Mouse (Mus musculus): ENCODE measurements around the gene L3mbtl2. TPM values are rescaled to one million over a fixed set of nuclear protein-coding genes. Genes with fewer than 3 reads are reported as not detected.
"Not testable (repeated sequence)": the region's sequence is repeated elsewhere in the genome, so short reads cannot be mapped to it uniquely, and the experiment has no call there.

The L3mbtl2 gene
- polyA plus RNA-seq, 1 experiment: 14.7 TPM

- Histone ChIP-seq H3K27ac (ENCODE audit: insufficient read depth, low read depth, low read length) (no peak overlapping the region), H3K4me3 (ENCODE audit: insufficient read depth, low read depth, low read length) (no peak overlapping the region), H3K36me3 (ENCODE audit: control insufficient read depth, insufficient read depth, low read length) (no peaks in the 10 kb centered on the region), H3K4me1 (ENCODE audit: control insufficient read depth, insufficient read depth, low read length) (peaks cover 11% of the 10 kb centered on the region), H3K27me3 (replicated peaks; ENCODE audit: control insufficient read depth, insufficient read depth, low read length) (no peaks in the 10 kb centered on the region)
- peak; percentile 61 for TF ChIP-seq CTCF (conservative IDR thresholded peaks at IDR 0.05; ENCODE audit: insufficient read depth, insufficient read length, low read depth, low read length)
- TF ChIP-seq POLR2A (IDR thresholded peaks at IDR 0.05; ENCODE audit: low read depth, low read length): no peak
- WGBS: 42% methylated on average over 3 of the region's 3 CpGs
- DNase-seq: peak; percentile 39
These were observed 34.2 kb downstream of the L3mbtl2 start for GRCm38 (mm10) chr15:81697847-81698246.

GRCm38 (mm10) chr15:81698532-81698931, 34.8 kb downstream of the L3mbtl2 start:
- H3K4me1 ChIP-seq (ENCODE audit: control insufficient read depth, insufficient read depth, low read length): peaks cover 10% of the 10 kb centered on the region; the same call in 1 of the 2 replicates
- no peak overlapping the region for H3K27ac ChIP-seq (ENCODE audit: insufficient read depth, low read depth, low read length)
- no peaks in the 10 kb centered on the region for H3K27me3 ChIP-seq (replicated peaks; ENCODE audit: control insufficient read depth, insufficient read depth, low read length)
- TF ChIP-seq POLR2A (IDR thresholded peaks at IDR 0.05; ENCODE audit: low read depth, low read length) (no peak), CTCF (conservative IDR thresholded peaks at IDR 0.05; ENCODE audit: insufficient read depth, insufficient read length, low read depth, low read length) (no peak)
- WGBS: 66% methylated on average over 2 of the region's 2 CpGs
- H3K4me3 ChIP-seq (ENCODE audit: insufficient read depth, low read depth, low read length): no peak overlapping the region
- DNase-seq: no peak
- no peaks in the 10 kb centered on the region for H3K36me3 ChIP-seq (ENCODE audit: control insufficient read depth, insufficient read depth, low read length)

DNA sequence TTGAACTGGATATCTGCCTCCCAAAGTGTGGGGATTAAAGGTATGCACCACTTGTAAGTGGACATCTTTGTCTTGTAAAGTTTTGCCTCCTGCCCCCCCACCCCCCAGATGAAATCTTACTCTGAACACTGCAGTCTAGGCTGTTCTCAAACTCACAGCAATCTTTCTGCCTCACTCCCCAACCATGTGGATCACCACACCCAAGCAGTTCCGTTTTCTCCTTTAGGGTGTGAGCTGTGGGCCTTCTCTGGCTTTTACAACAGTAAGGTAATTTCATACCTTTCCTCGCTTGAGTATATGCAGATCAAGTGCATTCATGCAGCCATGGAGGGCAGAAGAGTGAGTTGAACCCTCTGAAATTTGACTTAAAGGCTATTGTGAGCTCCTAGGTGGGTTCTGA, 36.5 kb downstream of the L3mbtl2 start:
- TF ChIP-seq CTCF (conservative IDR thresholded peaks at IDR 0.05; ENCODE audit: insufficient read depth, insufficient read length, low read depth, low read length) (no peak), POLR2A (IDR thresholded peaks at IDR 0.05; ENCODE audit: low read depth, low read length) (no peak)
- Histone ChIP-seq H3K36me3 (ENCODE audit: control insufficient read depth, insufficient read depth, low read length) (no peaks in the 10 kb centered on the region), H3K27me3 (replicated peaks; ENCODE audit: control insufficient read depth, insufficient read depth, low read length) (no peaks in the 10 kb centered on the region), H3K4me3 (ENCODE audit: insufficient read depth, low read depth, low read length) (no peak overlapping the region), H3K27ac (ENCODE audit: insufficient read depth, low read depth, low read length) (peak overlapping the region; percentile 92), H3K4me1 (ENCODE audit: control insufficient read depth, insufficient read depth, low read length) (peaks cover 10% of the 10 kb centered on the region; the same call in 1 of the 2 replicates)
- DNase-seq: no peak
- 53% methylated on average over 2 of the region's 2 CpGs for WGBS

DNA sequence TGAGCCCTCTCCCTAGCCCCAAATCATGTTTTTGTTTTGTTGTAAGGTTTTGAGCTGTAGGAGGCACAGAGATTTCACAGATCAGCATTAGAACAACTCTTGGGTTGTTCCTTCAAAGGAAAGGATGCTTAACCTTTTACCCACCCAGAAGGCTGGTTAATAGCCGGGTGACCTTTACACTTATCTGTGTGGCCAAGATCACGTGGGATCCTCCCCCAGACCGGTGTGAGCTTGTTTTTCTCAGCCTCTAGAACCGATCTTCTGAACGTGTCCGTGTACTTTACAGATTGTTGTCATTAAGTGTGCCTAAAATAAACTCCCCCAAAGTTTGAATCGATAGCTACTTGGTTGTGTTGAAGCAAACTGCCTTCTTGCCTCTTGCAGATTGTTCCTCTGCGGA, 36.9 kb downstream of the L3mbtl2 start:
- TF ChIP-seq POLR2A (IDR thresholded peaks at IDR 0.05; ENCODE audit: low read depth, low read length) (no peak), CTCF (conservative IDR thresholded peaks at IDR 0.05; ENCODE audit: insufficient read depth, insufficient read length, low read depth, low read length) (no peak)
- H3K4me1 ChIP-seq (ENCODE audit: control insufficient read depth, insufficient read depth, low read length): peaks cover 10% of the 10 kb centered on the region; the same call in 1 of the 2 replicates
- peak overlapping the region; percentile 97 for H3K27ac ChIP-seq (ENCODE audit: insufficient read depth, low read depth, low read length)
- H3K4me3 ChIP-seq (ENCODE audit: insufficient read depth, low read depth, low read length): no peak overlapping the region
- no peaks in the 10 kb centered on the region for H3K36me3 ChIP-seq (ENCODE audit: control insufficient read depth, insufficient read depth, low read length)
- H3K27me3 ChIP-seq (replicated peaks; ENCODE audit: control insufficient read depth, insufficient read depth, low read length): no peaks in the 10 kb centered on the region
- WGBS: 36% methylated on average over 8 of the region's 8 CpGs
- DNase-seq: peak; percentile 91

DNA sequence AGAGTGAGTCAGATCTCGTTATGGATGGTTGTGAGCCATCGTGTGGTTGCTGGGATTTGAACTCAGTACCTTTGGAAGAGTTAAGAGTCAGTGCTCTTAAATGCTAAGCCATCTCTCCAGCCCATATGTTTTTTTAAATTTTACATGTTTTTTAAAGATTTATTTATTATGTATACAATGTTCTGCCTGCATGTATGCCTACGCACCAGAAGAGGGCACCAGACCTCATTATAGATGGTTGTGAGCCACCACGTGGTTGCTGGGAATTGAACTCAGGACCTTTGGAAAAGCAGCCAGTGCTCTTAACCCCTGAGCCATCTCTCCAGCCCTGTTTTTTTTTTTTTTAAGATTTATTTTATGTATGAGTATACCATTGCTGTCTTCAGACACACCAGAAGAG, 37.7 kb downstream of the L3mbtl2 start:
- WGBS: 78% methylated on average over 4 of the region's 4 CpGs

DNA sequence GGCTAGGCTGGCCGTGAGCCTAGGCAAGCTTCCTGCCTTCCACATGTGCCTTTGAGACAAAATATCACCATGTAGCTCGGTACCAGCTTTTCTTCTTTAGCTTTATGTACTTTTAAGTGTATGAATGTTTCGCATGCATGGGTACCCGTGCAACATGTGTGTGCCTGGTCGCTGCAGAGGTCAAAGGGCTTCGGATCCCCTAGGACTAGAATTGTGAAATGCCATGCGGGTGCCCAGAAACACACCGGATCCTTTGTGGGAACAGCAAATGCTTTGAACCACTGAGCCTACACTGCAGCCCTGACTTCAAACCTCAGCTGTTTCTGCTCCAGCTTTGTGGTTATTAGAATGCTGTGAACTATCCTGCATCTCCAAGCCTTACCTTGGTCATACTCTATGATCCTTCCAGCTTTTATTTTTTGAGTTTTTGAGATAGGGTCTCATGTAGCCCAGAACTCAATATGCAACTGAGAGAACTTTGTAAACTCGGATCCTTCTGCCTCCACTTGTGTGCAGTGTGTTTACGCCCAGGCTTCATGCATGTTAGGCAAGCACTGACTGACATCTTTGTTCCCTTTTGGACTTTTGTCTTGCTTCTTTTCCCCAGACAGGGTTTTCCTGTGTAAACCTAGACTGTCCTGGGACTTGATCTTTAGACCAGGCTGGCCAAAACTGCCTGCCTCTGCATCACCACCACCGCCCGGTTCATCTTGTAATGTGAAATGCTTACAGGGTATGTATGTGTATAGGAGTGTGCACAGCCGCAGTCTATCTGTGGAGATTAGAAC, 38.8 kb downstream of the L3mbtl2 start:
- no peak for TF ChIP-seq POLR2A (IDR thresholded peaks at IDR 0.05; ENCODE audit: low read depth, low read length)
- TF ChIP-seq CTCF (conservative IDR thresholded peaks at IDR 0.05; ENCODE audit: insufficient read depth, insufficient read length, low read depth, low read length): no peak
- Histone ChIP-seq H3K36me3 (ENCODE audit: control insufficient read depth, insufficient read depth, low read length) (no peaks in the 10 kb centered on the region), H3K4me1 (ENCODE audit: control insufficient read depth, insufficient read depth, low read length) (peaks cover 10% of the 10 kb centered on the region; the same call in 1 of the 2 replicates), H3K27me3 (replicated peaks; ENCODE audit: control insufficient read depth, insufficient read depth, low read length) (no peaks in the 10 kb centered on the region), H3K27ac (ENCODE audit: insufficient read depth, low read depth, low read length) (no peak overlapping the region; the same call in 1 of the 2 replicates), H3K4me3 (ENCODE audit: insufficient read depth, low read depth, low read length) (no peak overlapping the region)
- 72% methylated on average over 13 of the region's 13 CpGs for WGBS
- DNase-seq: peak; percentile 27

More for the DNA sequence above, 37.7 kb downstream of the L3mbtl2 start:
- peaks cover 10% of the 10 kb centered on the region; the same call in 1 of the 2 replicates for H3K4me1 ChIP-seq (ENCODE audit: control insufficient read depth, insufficient read depth, low read length)
- H3K36me3 ChIP-seq (ENCODE audit: control insufficient read depth, insufficient read depth, low read length); DNase-seq; H3K4me3 ChIP-seq (ENCODE audit: insufficient read depth, low read depth, low read length); H3K27ac ChIP-seq (ENCODE audit: insufficient read depth, low read depth, low read length); H3K27me3 ChIP-seq (replicated peaks; ENCODE audit: control insufficient read depth, insufficient read depth, low read length): not testable (repeated sequence)

DNA sequence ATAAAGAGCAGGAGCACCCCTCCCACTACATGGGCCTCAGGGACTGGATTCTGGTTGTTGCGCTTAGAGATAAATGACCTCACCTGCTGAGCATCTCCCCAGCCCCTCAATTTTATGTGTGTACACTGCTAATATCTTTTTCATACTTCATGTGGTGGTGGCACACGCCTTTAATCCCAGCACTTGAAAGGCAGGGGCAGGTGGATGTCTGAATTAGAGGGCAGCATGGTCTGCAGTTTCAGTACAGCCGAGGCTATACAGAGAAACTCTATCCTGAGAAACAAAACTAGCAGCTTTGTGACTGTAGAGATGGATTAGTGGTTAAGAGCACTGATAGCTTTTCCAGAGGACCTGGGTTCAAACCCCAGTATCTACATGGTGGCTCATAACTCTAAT, 39.4 kb downstream of the L3mbtl2 start:
- no peaks in the 10 kb centered on the region for H3K36me3 ChIP-seq (ENCODE audit: control insufficient read depth, insufficient read depth, low read length)
- H3K27ac ChIP-seq (ENCODE audit: insufficient read depth, low read depth, low read length): no peak overlapping the region; the same call in 1 of the 2 replicates
- no peak overlapping the region for H3K4me3 ChIP-seq (ENCODE audit: insufficient read depth, low read depth, low read length)
- 82% methylated on average over 3 of the region's 3 CpGs for WGBS
- no peak for DNase-seq
- H3K27me3 ChIP-seq (replicated peaks; ENCODE audit: control insufficient read depth, insufficient read depth, low read length): no peaks in the 10 kb centered on the region
- peaks cover 10% of the 10 kb centered on the region; the same call in 1 of the 2 replicates for H3K4me1 ChIP-seq (ENCODE audit: control insufficient read depth, insufficient read depth, low read length)
- no peak for TF ChIP-seq POLR2A (IDR thresholded peaks at IDR 0.05; ENCODE audit: low read depth, low read length)
- no peak for TF ChIP-seq CTCF (conservative IDR thresholded peaks at IDR 0.05; ENCODE audit: insufficient read depth, insufficient read length, low read depth, low read length)
